Mouse (Mus musculus): ENCODE data around the gene Gkn2. TPM values are rescaled to one million over a fixed set of nuclear protein-coding genes. Genes with fewer than 3 reads are reported as not detected.

The Gkn2 gene
- polyA plus RNA-seq, 1 experiment = 0.21 TPM

GRCm38 (mm10) chr6:87354441-87354840 is 18.7 kb upstream of the Gkn2 start:
- Histone ChIP-seq H3K4me3 (replicated peaks; ENCODE audit: extremely low read depth, low read depth, low read length) (no peak overlapping the region), H3K4me1 (ENCODE audit: control insufficient read depth, insufficient read depth, low read length) (no peaks in the 10 kb centered on the region)
- DNase-seq = no peak
- TF ChIP-seq POLR2A (IDR thresholded peaks at IDR 0.05; ENCODE audit: borderline replicate concordance, extremely low read depth, low read depth, low read length) = no peak
- no peak for TF ChIP-seq CTCF (IDR thresholded peaks at IDR 0.05; ENCODE audit: insufficient read depth, low read length)
- WGBS = 64% methylated on average over 5 of the region's 5 CpGs

- WGBS = 76% methylated on average over 5 of the region's 5 CpGs
- H3K4me3 ChIP-seq (replicated peaks; ENCODE audit: extremely low read depth, low read depth, low read length) = no peak overlapping the region
- no peaks in the 10 kb centered on the region for H3K4me1 ChIP-seq (ENCODE audit: control insufficient read depth, insufficient read depth, low read length)
- no peak for TF ChIP-seq CTCF (IDR thresholded peaks at IDR 0.05; ENCODE audit: insufficient read depth, low read length)
- TF ChIP-seq POLR2A (IDR thresholded peaks at IDR 0.05; ENCODE audit: borderline replicate concordance, extremely low read depth, low read depth, low read length) = no peak
- DNase-seq = no peak
These were observed 3.9 kb upstream of the Gkn2 start for GRCm38 (mm10) chr6:87369223-87369622.

DNA sequence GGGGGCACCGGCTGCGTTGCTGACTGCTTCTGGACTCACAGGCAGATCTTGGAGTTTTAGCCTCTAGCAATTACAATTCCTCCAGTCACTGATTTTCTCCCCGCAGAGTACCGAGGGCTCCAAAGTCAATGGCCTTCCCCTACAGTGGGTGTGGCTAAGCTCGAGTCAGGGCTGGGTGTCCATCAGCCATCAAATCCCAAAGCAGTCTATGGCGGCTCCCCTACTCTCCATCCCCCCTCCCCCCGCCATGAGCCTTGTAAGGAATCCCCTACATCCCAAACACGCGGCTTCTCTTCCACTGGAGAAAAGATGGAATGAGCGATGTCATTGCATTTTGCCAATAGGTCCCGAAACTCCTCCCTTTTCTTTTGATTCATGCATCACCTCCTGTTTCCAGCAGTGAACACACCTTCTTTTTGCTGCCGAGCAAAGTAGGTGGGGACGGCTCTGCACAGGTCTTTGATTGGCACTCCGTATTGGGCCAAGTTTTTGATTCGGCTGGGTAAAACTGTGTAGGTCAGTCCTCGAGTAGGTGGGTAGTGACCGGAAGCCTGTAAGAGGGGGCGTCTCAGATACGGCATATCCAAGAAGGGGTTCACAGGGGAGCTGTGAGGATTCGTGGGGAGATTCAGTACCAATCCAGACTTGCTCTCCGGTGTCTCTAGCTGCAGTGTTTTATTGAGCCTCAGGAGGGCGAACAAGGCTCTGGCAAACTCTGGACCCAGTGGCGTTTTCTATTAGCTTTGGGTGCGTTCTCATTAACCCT is 11.0 kb downstream of the Gkn2 start:
- no peak for DNase-seq
- 9% methylated on average over 24 of the region's 24 CpGs for whole genome bisulfite sequencing
- peak; percentile 65 for TF ChIP-seq CTCF (IDR thresholded peaks at IDR 0.05; ENCODE audit: insufficient read depth, low read length)
- TF ChIP-seq POLR2A (IDR thresholded peaks at IDR 0.05; ENCODE audit: borderline replicate concordance, extremely low read depth, low read depth, low read length) = no peak
- H3K4me1 ChIP-seq (ENCODE audit: control insufficient read depth, insufficient read depth, low read length) = no peaks in the 10 kb centered on the region; the same call in 1 of the 2 replicates
- H3K4me3 ChIP-seq (replicated peaks; ENCODE audit: extremely low read depth, low read depth, low read length) = no peak overlapping the region

DNA sequence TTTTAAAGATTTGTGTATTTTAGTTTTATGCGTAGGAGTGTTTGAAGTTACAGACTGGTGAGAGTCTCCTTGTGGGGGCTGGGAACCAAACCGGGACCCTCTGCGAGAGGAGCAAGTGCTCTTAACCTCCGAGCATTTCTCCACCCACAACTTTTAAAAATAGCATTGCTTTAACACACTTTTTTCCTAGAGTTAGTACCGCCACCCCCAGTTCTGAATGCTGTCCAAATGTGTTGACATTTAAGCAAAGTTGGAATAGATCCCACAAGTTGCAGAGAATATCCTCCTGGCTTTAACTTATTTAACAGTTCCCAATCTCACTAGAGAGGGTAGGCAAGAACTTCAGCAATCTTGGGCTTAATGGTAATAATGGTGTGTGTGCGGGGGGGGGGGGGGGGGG is 11.6 kb downstream of the Gkn2 start:
- no peak for TF ChIP-seq CTCF (IDR thresholded peaks at IDR 0.05; ENCODE audit: insufficient read depth, low read length)
- no peak for TF ChIP-seq POLR2A (IDR thresholded peaks at IDR 0.05; ENCODE audit: borderline replicate concordance, extremely low read depth, low read depth, low read length)
- 24% methylated on average over 6 of the region's 6 CpGs for WGBS
- Histone ChIP-seq H3K4me3 (replicated peaks; ENCODE audit: extremely low read depth, low read depth, low read length) (no peak overlapping the region), H3K4me1 (ENCODE audit: control insufficient read depth, insufficient read depth, low read length) (no peaks in the 10 kb centered on the region; the same call in 1 of the 2 replicates)
- no peak for DNase-seq

GRCm38 (mm10) chr6:87386203-87386602 is 13.0 kb downstream of the Gkn2 start:
- H3K4me1 ChIP-seq (ENCODE audit: control insufficient read depth, insufficient read depth, low read length) = no peaks in the 10 kb centered on the region; the same call in 1 of the 2 replicates
- WGBS = 8% methylated on average over 7 of the region's 7 CpGs
- peak; percentile 55 for DNase-seq
- TF ChIP-seq CTCF (IDR thresholded peaks at IDR 0.05; ENCODE audit: insufficient read depth, low read length) (peak; percentile 59; the same call in 1 of the 2 replicates), POLR2A (IDR thresholded peaks at IDR 0.05; ENCODE audit: borderline replicate concordance, extremely low read depth, low read depth, low read length) (no peak)
- H3K4me3 ChIP-seq (replicated peaks; ENCODE audit: extremely low read depth, low read depth, low read length) = no peak overlapping the region

DNA sequence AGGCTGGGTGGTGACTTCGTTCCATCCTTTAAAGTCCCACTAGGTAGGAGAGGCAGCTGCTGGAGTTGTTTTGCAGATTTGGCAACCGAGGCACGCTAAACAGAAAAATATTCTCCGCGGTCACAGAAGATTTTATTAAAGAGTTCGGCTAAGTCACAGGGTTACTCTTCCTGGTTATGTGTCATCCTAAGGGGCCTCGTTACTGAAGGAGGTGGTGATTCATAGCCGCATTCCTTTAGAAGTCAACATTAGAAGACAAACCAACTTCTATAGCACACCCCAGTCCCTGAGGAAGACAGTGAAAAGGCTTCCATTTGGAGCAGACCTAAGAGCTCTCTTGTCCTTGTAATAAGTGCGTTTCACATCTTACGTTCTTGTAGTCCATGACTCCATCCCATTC is 13.5 kb downstream of the Gkn2 start:
- H3K4me1 ChIP-seq (ENCODE audit: control insufficient read depth, insufficient read depth, low read length) = no peaks in the 10 kb centered on the region; the same call in 1 of the 2 replicates
- 79% methylated on average over 10 of the region's 10 CpGs for WGBS
- TF ChIP-seq CTCF (IDR thresholded peaks at IDR 0.05; ENCODE audit: insufficient read depth, low read length) = no peak
- TF ChIP-seq POLR2A (IDR thresholded peaks at IDR 0.05; ENCODE audit: borderline replicate concordance, extremely low read depth, low read depth, low read length) = no peak
- H3K4me3 ChIP-seq (replicated peaks; ENCODE audit: extremely low read depth, low read depth, low read length) = no peak overlapping the region
- DNase-seq = no peak

- TF ChIP-seq POLR2A (IDR thresholded peaks at IDR 0.05; ENCODE audit: borderline replicate concordance, extremely low read depth, low read depth, low read length) (no peak), CTCF (IDR thresholded peaks at IDR 0.05; ENCODE audit: insufficient read depth, low read length) (no peak)
- 42% methylated on average over 7 of the region's 7 CpGs for WGBS
- Histone ChIP-seq H3K4me3 (replicated peaks; ENCODE audit: extremely low read depth, low read depth, low read length) (no peak within 1 kb of the TSS), H3K4me1 (ENCODE audit: control insufficient read depth, insufficient read depth, low read length) (peaks cover 7% of the 10 kb centered on the region)
- no peak for DNase-seq
These were observed 15.7 kb downstream of the Gkn2 start, which contains the start of gene Gkn3 for GRCm38 (mm10) chr6:87388877-87389276. Gene Gkn3 (minus strand): TSS chr6:87388935.

DNA sequence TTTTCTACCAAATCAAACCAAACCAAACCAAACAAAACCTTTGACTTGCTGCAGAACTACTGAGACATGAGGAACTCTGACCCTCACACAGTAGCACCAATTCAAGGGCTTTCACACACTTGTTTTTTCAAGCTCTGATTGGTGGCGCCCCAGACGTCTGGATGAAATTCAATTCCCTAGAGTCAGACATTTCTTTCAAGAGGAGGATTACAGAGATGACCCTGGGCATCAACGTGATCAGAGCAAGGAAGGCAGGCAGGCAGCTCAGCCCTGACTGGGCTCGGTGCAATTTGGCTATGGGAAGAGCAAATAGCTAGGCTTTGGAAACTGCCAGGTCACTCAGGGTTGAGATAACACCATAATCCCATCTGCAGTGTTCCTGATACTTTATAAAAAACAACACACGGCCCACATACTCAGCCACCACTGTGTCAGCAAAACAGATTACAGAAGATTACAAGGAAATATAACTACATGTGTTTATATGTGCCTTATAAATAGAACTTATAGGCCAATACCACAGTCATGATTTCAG is 16.4 kb downstream of the Gkn2 start:
- DNase-seq = no peak
- WGBS = 41% methylated on average over 5 of the region's 5 CpGs
- H3K4me1 ChIP-seq (ENCODE audit: control insufficient read depth, insufficient read depth, low read length) = peaks cover 9% of the 10 kb centered on the region
- no peak overlapping the region for H3K4me3 ChIP-seq (replicated peaks; ENCODE audit: extremely low read depth, low read depth, low read length)
- TF ChIP-seq CTCF (IDR thresholded peaks at IDR 0.05; ENCODE audit: insufficient read depth, low read length) (no peak), POLR2A (IDR thresholded peaks at IDR 0.05; ENCODE audit: borderline replicate concordance, extremely low read depth, low read depth, low read length) (no peak)

GRCm38 (mm10) chr6:87393466-87394205 is 20.5 kb downstream of the Gkn2 start:
- peaks cover 9% of the 10 kb centered on the region for H3K4me1 ChIP-seq (ENCODE audit: control insufficient read depth, insufficient read depth, low read length)
- no peak overlapping the region for H3K4me3 ChIP-seq (replicated peaks; ENCODE audit: extremely low read depth, low read depth, low read length)
- TF ChIP-seq CTCF (IDR thresholded peaks at IDR 0.05; ENCODE audit: insufficient read depth, low read length) = no peak
- no peak for TF ChIP-seq POLR2A (IDR thresholded peaks at IDR 0.05; ENCODE audit: borderline replicate concordance, extremely low read depth, low read depth, low read length)
- 36% methylated on average over 8 of the region's 8 CpGs for WGBS
- DNase-seq = no peak
